Mouse (Mus musculus): ENCODE data around the gene Myom1.

DNA sequence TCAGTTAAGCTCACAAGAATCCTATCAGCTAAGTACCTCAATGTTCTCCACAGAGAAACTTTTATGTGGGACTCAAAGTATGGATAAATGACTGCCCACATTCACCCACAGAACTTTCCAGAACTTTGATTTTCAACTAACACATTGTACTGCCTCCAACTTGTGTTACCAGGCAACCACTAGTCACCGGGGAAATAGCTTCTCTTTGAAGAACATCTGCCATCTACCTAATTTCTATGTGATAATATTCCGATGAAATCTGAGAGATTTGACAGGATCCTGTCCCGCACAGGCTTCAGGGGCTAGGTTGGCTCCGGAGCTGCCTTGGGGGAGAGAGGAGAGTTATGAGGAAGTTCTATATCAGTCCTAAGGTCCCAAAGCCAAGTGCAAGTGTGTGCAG is 44.4 kb downstream of the Myom1 start:
- TF ChIP-seq CTCF (IDR thresholded peaks at IDR 0.05; ENCODE audit: extremely low read depth, insufficient read depth, insufficient read length, insufficient replicate concordance) = no peak
- TF ChIP-seq POLR2A (IDR thresholded peaks at IDR 0.05; ENCODE audit: low read depth, low read length) = no peak

Measured in spleen, adult 2 months (tissue).